Mouse (Mus musculus) spleen, adult 12 weeks (tissue): ENCODE data around the gene Plk3.

ENCODE experiments used
- DNase-seq: peaks from one replicate; pipeline ENCODE4 v3.0.0; 2022; ENCODE audit warnings: low spot score

The Plk3 gene

GRCm38 (mm10) chr4:117119636-117120035 lies 14.1 kb downstream of the Plk3 start:
- no peak for DNase-seq

GRCm38 (mm10) chr4:117117931-117118330 lies 15.8 kb downstream of the Plk3 start:
- DNase-seq = no peak

GRCm38 (mm10) chr4:117115592-117115991 lies 18.2 kb downstream of the Plk3 start:
- DNase-seq = no peak

- no peak for DNase-seq
Measured at GRCm38 (mm10) chr4:117113237-117113636, 20.5 kb downstream of the Plk3 start.

- no peak for DNase-seq
Measured at GRCm38 (mm10) chr4:117110985-117111384, 22.8 kb downstream of the Plk3 start.

- DNase-seq = no peak
Measured at GRCm38 (mm10) chr4:117110249-117110648, 23.5 kb downstream of the Plk3 start.

- DNase-seq = no peak
Measured at GRCm38 (mm10) chr4:117109330-117109729, 24.4 kb downstream of the Plk3 start.

GRCm38 (mm10) chr4:117108524-117108849 lies 25.3 kb downstream of the Plk3 start:
- DNase-seq = no peak

- no peak for DNase-seq
Measured at GRCm38 (mm10) chr4:117107813-117108523, 25.8 kb downstream of the Plk3 start.

- DNase-seq = no peak
Measured at GRCm38 (mm10) chr4:117105127-117105526, 28.6 kb downstream of the Plk3 start.

- no peak for DNase-seq
Measured at GRCm38 (mm10) chr4:117104672-117105071, 29.1 kb downstream of the Plk3 start.

GRCm38 (mm10) chr4:117101218-117101617 lies 32.5 kb downstream of the Plk3 start:
- DNase-seq = no peak

- DNase-seq = no peak
Measured at GRCm38 (mm10) chr4:117100036-117100435, 33.7 kb downstream of the Plk3 start.

- DNase-seq = no peak
Measured at GRCm38 (mm10) chr4:117098764-117099036, 35.1 kb downstream of the Plk3 start.

- DNase-seq = no peak
Measured at GRCm38 (mm10) chr4:117097969-117098763, 35.6 kb downstream of the Plk3 start.

- no peak for DNase-seq
Measured at GRCm38 (mm10) chr4:117096666-117097065, 37.1 kb downstream of the Plk3 start.

- no peak for DNase-seq
Measured at GRCm38 (mm10) chr4:117095551-117096452, 38.0 kb downstream of the Plk3 start, which contains the start of gene Ptch2. Gene Ptch2 (plus strand): TSS chr4:117096075.

GRCm38 (mm10) chr4:117094626-117095361 lies 39.0 kb downstream of the Plk3 start:
- DNase-seq = no peak

GRCm38 (mm10) chr4:117090586-117090985 lies 43.2 kb downstream of the Plk3 start:
- DNase-seq = no peak

GRCm38 (mm10) chr4:117087948-117088640 lies 45.7 kb downstream of the Plk3 start:
- DNase-seq = no peak
